Mouse (Mus musculus): ENCODE measurements around the gene Haao. TPM values are rescaled to one million over a fixed set of nuclear protein-coding genes. Genes with fewer than 3 reads are reported as not detected.

Gene Haao
- total RNA-seq, 1 experiment from 2014 or later = 60.0 TPM

GRCm38 (mm10) chr17:83846301-83847021 is 1.3 kb downstream of the Haao start:
- peak; percentile 69 for ATAC-seq (replicated peaks; ENCODE audit: insufficient number of reproducible peaks, low FRiP score, low TSS enrichment, poor library complexity, severe bottlenecking)

- ATAC-seq (replicated peaks; ENCODE audit: insufficient number of reproducible peaks, low FRiP score, low TSS enrichment, poor library complexity, severe bottlenecking) = no peak
These were observed 2.2 kb downstream of the Haao start for GRCm38 (mm10) chr17:83845538-83845937.

GRCm38 (mm10) chr17:83843780-83844179 is 4.0 kb downstream of the Haao start:
- ATAC-seq (replicated peaks; ENCODE audit: insufficient number of reproducible peaks, low FRiP score, low TSS enrichment, poor library complexity, severe bottlenecking) = no peak

GRCm38 (mm10) chr17:83841011-83841410 is 6.8 kb downstream of the Haao start:
- no peak for ATAC-seq (replicated peaks; ENCODE audit: insufficient number of reproducible peaks, low FRiP score, low TSS enrichment, poor library complexity, severe bottlenecking)

GRCm38 (mm10) chr17:83839132-83839531 is 8.6 kb downstream of the Haao start:
- ATAC-seq (replicated peaks; ENCODE audit: insufficient number of reproducible peaks, low FRiP score, low TSS enrichment, poor library complexity, severe bottlenecking) = no peak

GRCm38 (mm10) chr17:83837659-83838190 is 10.0 kb downstream of the Haao start:
- ATAC-seq (replicated peaks; ENCODE audit: insufficient number of reproducible peaks, low FRiP score, low TSS enrichment, poor library complexity, severe bottlenecking) = no peak

GRCm38 (mm10) chr17:83836048-83836447 is 11.7 kb downstream of the Haao start:
- no peak for ATAC-seq (replicated peaks; ENCODE audit: insufficient number of reproducible peaks, low FRiP score, low TSS enrichment, poor library complexity, severe bottlenecking)

GRCm38 (mm10) chr17:83834120-83834519 is 13.6 kb downstream of the Haao start:
- ATAC-seq (replicated peaks; ENCODE audit: insufficient number of reproducible peaks, low FRiP score, low TSS enrichment, poor library complexity, severe bottlenecking) = no peak

GRCm38 (mm10) chr17:83830616-83831292 is 17.0 kb downstream of the Haao start:
- ATAC-seq (replicated peaks; ENCODE audit: insufficient number of reproducible peaks, low FRiP score, low TSS enrichment, poor library complexity, severe bottlenecking) = peak; percentile 77

- ATAC-seq (replicated peaks; ENCODE audit: insufficient number of reproducible peaks, low FRiP score, low TSS enrichment, poor library complexity, severe bottlenecking) = 0 out of 2 replicates have a peak, but pooled peaks have one; percentile 10
These were observed 18.4 kb downstream of the Haao start for GRCm38 (mm10) chr17:83829356-83829755.

GRCm38 (mm10) chr17:83823835-83824234 is 23.9 kb downstream of the Haao start:
- peak; percentile 71 for ATAC-seq (replicated peaks; ENCODE audit: insufficient number of reproducible peaks, low FRiP score, low TSS enrichment, poor library complexity, severe bottlenecking)

- ATAC-seq (replicated peaks; ENCODE audit: insufficient number of reproducible peaks, low FRiP score, low TSS enrichment, poor library complexity, severe bottlenecking) = no peak
These were observed 25.9 kb downstream of the Haao start for GRCm38 (mm10) chr17:83821876-83822275.

- ATAC-seq (replicated peaks; ENCODE audit: insufficient number of reproducible peaks, low FRiP score, low TSS enrichment, poor library complexity, severe bottlenecking) = no peak
These were observed 27.1 kb downstream of the Haao start for GRCm38 (mm10) chr17:83820701-83821100.

- no peak for ATAC-seq (replicated peaks; ENCODE audit: insufficient number of reproducible peaks, low FRiP score, low TSS enrichment, poor library complexity, severe bottlenecking)
These were observed 28.3 kb downstream of the Haao start for GRCm38 (mm10) chr17:83819503-83819902.

GRCm38 (mm10) chr17:83816996-83817395 is 30.8 kb downstream of the Haao start:
- ATAC-seq (replicated peaks; ENCODE audit: insufficient number of reproducible peaks, low FRiP score, low TSS enrichment, poor library complexity, severe bottlenecking) = no peak

GRCm38 (mm10) chr17:83813050-83813449 is 34.7 kb downstream of the Haao start:
- no peak for ATAC-seq (replicated peaks; ENCODE audit: insufficient number of reproducible peaks, low FRiP score, low TSS enrichment, poor library complexity, severe bottlenecking)

GRCm38 (mm10) chr17:83812200-83812944 is 35.4 kb downstream of the Haao start:
- ATAC-seq (replicated peaks; ENCODE audit: insufficient number of reproducible peaks, low FRiP score, low TSS enrichment, poor library complexity, severe bottlenecking) = 0 out of 2 replicates have a peak, but pooled peaks have one; percentile 23

- ATAC-seq (replicated peaks; ENCODE audit: insufficient number of reproducible peaks, low FRiP score, low TSS enrichment, poor library complexity, severe bottlenecking) = no peak
These were observed 37.5 kb downstream of the Haao start for GRCm38 (mm10) chr17:83810285-83810684.

- peak; percentile 81 for ATAC-seq (replicated peaks; ENCODE audit: insufficient number of reproducible peaks, low FRiP score, low TSS enrichment, poor library complexity, severe bottlenecking)
These were observed 38.5 kb downstream of the Haao start for GRCm38 (mm10) chr17:83809197-83809829.

All from monocyte, adult 5-6 weeks (primary cell).